Mouse (Mus musculus) brain, adult 2 months (tissue): ENCODE measurements around the gene Kcna10.

Experiments
- DNase-seq: peaks from one replicate; pipeline ENCODE4 v3.0.0; 2011; ENCODE audit warnings: low read depth, low spot score

Kcna10 gene

GRCm38 (mm10) chr3:107241389-107242094 lies 58.7 kb downstream of the Kcna10 start:
- no peak for DNase-seq
